Mouse (Mus musculus): ENCODE results near the gene Yars.

The Yars gene

GRCm38 (mm10) chr4:129231594-129232450 lies 42.3 kb downstream of the Yars start:
- DNase-seq: peak; percentile 46

GRCm38 (mm10) chr4:129232561-129233360 lies 43.2 kb downstream of the Yars start:
- DNase-seq: no peak

GRCm38 (mm10) chr4:129234488-129234887 lies 44.9 kb downstream of the Yars start:
- DNase-seq: no peak

GRCm38 (mm10) chr4:129235147-129235546 lies 45.6 kb downstream of the Yars start:
- DNase-seq: no peak

GRCm38 (mm10) chr4:129236236-129236813 lies 46.8 kb downstream of the Yars start:
- DNase-seq: no peak

- peak; percentile 57 for DNase-seq
Measured at GRCm38 (mm10) chr4:129237843-129238441, 48.4 kb downstream of the Yars start.

- DNase-seq: peak; percentile 66
Measured at GRCm38 (mm10) chr4:129238579-129239016, 49.0 kb downstream of the Yars start.

GRCm38 (mm10) chr4:129239075-129239474 lies 49.5 kb downstream of the Yars start:
- peak; percentile 86 for DNase-seq

- no peak for DNase-seq
Measured at GRCm38 (mm10) chr4:129241898-129242297, 52.3 kb downstream of the Yars start.

GRCm38 (mm10) chr4:129242327-129242726 lies 52.8 kb downstream of the Yars start:
- DNase-seq: no peak

- DNase-seq: no peak
Measured at GRCm38 (mm10) chr4:129242761-129243160, 53.2 kb downstream of the Yars start.

- no peak for DNase-seq
Measured at GRCm38 (mm10) chr4:129244802-129245201, 55.2 kb downstream of the Yars start.

- DNase-seq: no peak
Measured at GRCm38 (mm10) chr4:129246360-129247301, 57.1 kb downstream of the Yars start.

GRCm38 (mm10) chr4:129247381-129248242 lies 58.1 kb downstream of the Yars start:
- DNase-seq: peak; percentile 47

GRCm38 (mm10) chr4:129248243-129248767 lies 58.7 kb downstream of the Yars start:
- peak; percentile 39 for DNase-seq

GRCm38 (mm10) chr4:129249288-129249687 lies 59.7 kb downstream of the Yars start:
- no peak for DNase-seq

- peak; percentile 72 for DNase-seq
Measured at GRCm38 (mm10) chr4:129250759-129251481, 61.4 kb downstream of the Yars start.

GRCm38 (mm10) chr4:129251482-129252125 lies 62.0 kb downstream of the Yars start:
- DNase-seq: no peak

GRCm38 (mm10) chr4:129252492-129252891 lies 62.9 kb downstream of the Yars start:
- DNase-seq: no peak
